Mouse (Mus musculus) forebrain, embryonic 11.5 days (tissue): ENCODE measurements around the gene Gmnn. TPM values are rescaled to one million over a fixed set of nuclear protein-coding genes. Genes with fewer than 3 reads are reported as not detected.
A peak's percentile ranks its signal among the peaks of the same experiment; 100 is the strongest.
"Not testable (repeated sequence)": the region's sequence is repeated elsewhere in the genome, so short reads cannot be mapped to it uniquely, and the experiment has no call there.

ENCODE experiments used
- ATAC-seq: fragments of 200-750 bp; cut with Nextera tagmentation; replicated peaks from 2 replicates; pipeline ENCODE4 v1.8.0; 2017; ENCODE audit warnings: moderate TSS enrichment; ENCODE audit not compliant: low FRiP score
- DNase-seq: peaks from one replicate; pipeline ENCODE4 v3.0.0-alpha.2; 2017; ENCODE audit warnings: low spot score
- H3K27ac ChIP-seq: fragments of 300-500 bp; sonication (generic); 2 replicates; pipeline ENCODE4 v1.5.1; 2014; ENCODE audit warnings: low read depth, low read length
- H3K27me3 ChIP-seq: fragments of 300-500 bp; sonication (generic); 2 replicates; pipeline ENCODE4 v1.6.1; 2014; ENCODE audit warnings: mild to moderate bottlenecking, low read length, mixed read lengths; ENCODE audit not compliant: control insufficient read depth, insufficient read depth
- H3K36me3 ChIP-seq: fragments of 300-500 bp; sonication (generic); 2 replicates; pipeline ENCODE4 v1.6.1; 2014; ENCODE audit warnings: mild to moderate bottlenecking, low read length, moderate library complexity, mixed read lengths; ENCODE audit not compliant: control insufficient read depth, insufficient read depth
- H3K4me1 ChIP-seq: fragments of 300-500 bp; sonication (generic); replicated peaks from 2 replicates; pipeline ENCODE4 v1.6.1; 2014; ENCODE audit warnings: low read length, mixed read lengths; ENCODE audit not compliant: control insufficient read depth, insufficient read depth
- H3K4me2 ChIP-seq: fragments of 300-500 bp; sonication (generic); 2 replicates; pipeline ENCODE4 v1.6.1; 2014; ENCODE audit warnings: low read depth, mild to moderate bottlenecking, low read length, moderate library complexity, mixed read lengths; ENCODE audit not compliant: severe bottlenecking
- H3K4me3 ChIP-seq: fragments of 300-500 bp; sonication (generic); 2 replicates; pipeline ENCODE4 v1.5.1; 2014; ENCODE audit warnings: low read depth, low read length
- H3K9ac ChIP-seq: fragments of 300-500 bp; sonication (generic); 2 replicates; pipeline ENCODE4 v1.6.1; 2014; ENCODE audit warnings: low read length
- H3K9me3 ChIP-seq: fragments of 300-500 bp; sonication (generic); 2 replicates; pipeline ENCODE4 v1.6.1; 2016; ENCODE audit warnings: low read length, mixed read lengths; ENCODE audit not compliant: control insufficient read depth
- WGBS: fragments of 180-500 bp; shearing (Covaris S2); extraction: QIAGEN DNeasy Blood & Tissue Kit; methylation state at CpG from one replicate; pipeline ENCODE4 v1.1.7; 2014; 5-methylcytosine and 5-hydroxymethylcytosine counted together
- polyA plus RNA-seq: library from polyadenylated mRNA; unstranded; fragments of >200 nt; fragmentation: Nextera tagmentation; extraction: Ambion mirVana; gene quantifications from 2 replicates; pipeline ENCODE4 v1.2.1, GENCODE M21; 2014

Gene Gmnn
- polyA plus RNA-seq, 1 experiment from 2014 or later = 165 TPM

GRCm38 (mm10) chr13:24776146-24776844, 14.6 kb upstream of the Gmnn start:
- H3K4me3 ChIP-seq = no peak overlapping the region
- WGBS = 56% methylated on average over 7 of the region's 7 CpGs
- H3K4me1 ChIP-seq = no peaks in the 10 kb centered on the region
- H3K9ac ChIP-seq = no peak overlapping the region
- H3K27ac ChIP-seq = no peak overlapping the region
- no peak overlapping the region for H3K4me2 ChIP-seq
- peak; percentile 66 for DNase-seq
- H3K27me3 ChIP-seq = no peaks in the 10 kb centered on the region
- no peak for ATAC-seq
- no peaks in the 10 kb centered on the region for H3K9me3 ChIP-seq
- H3K36me3 ChIP-seq = no peaks in the 10 kb centered on the region

GRCm38 (mm10) chr13:24771482-24771881, 9.8 kb upstream of the Gmnn start:
- 96% methylated on average over 10 of the region's 10 CpGs for WGBS
- not testable (repeated sequence) for H3K36me3 ChIP-seq, H3K4me3 ChIP-seq

GRCm38 (mm10) chr13:24767809-24768208, 6.1 kb upstream of the Gmnn start:
- not testable (repeated sequence) for H3K4me2 ChIP-seq, DNase-seq, H3K27ac ChIP-seq, H3K4me3 ChIP-seq, H3K4me1 ChIP-seq, H3K9ac ChIP-seq, ATAC-seq, H3K36me3 ChIP-seq, H3K9me3 ChIP-seq, H3K27me3 ChIP-seq
- 74% methylated on average over 4 of the region's 4 CpGs for WGBS

More at GRCm38 (mm10) chr13:24771482-24771881, 9.8 kb upstream of the Gmnn start:
- H3K27me3 ChIP-seq, H3K9ac ChIP-seq, ATAC-seq, H3K4me2 ChIP-seq, H3K27ac ChIP-seq, DNase-seq, H3K9me3 ChIP-seq, H3K4me1 ChIP-seq: not testable (repeated sequence)

GRCm38 (mm10) chr13:24762254-24762653, 531 bp upstream of the Gmnn start:
- Histone ChIP-seq H3K4me1 (peaks cover 4% of the 10 kb centered on the region; the same call in 1 of the 2 replicates), H3K9me3 (no peaks in the 10 kb centered on the region), H3K27me3 (no peaks in the 10 kb centered on the region), H3K27ac (no peak overlapping the region), H3K4me2 (peak overlapping the region; percentile 77), H3K4me3 (peak overlapping the region; percentile 86), H3K9ac (peak overlapping the region; percentile 95), H3K36me3 (no peaks in the 10 kb centered on the region)
- no peak for DNase-seq
- ATAC-seq = no peak
- WGBS = 53% methylated on average over 4 of the region's 4 CpGs

GRCm38 (mm10) chr13:24761083-24761402, 680 bp downstream of the Gmnn start:
- Histone ChIP-seq H3K4me1 (peaks cover 4% of the 10 kb centered on the region; the same call in 1 of the 2 replicates), H3K27ac (no peak overlapping the region; the same call in 1 of the 2 replicates), H3K9ac (peak overlapping the region; percentile 95), H3K27me3 (no peaks in the 10 kb centered on the region), H3K4me3 (peak overlapping the region; percentile 86), H3K9me3 (no peaks in the 10 kb centered on the region), H3K36me3 (no peaks in the 10 kb centered on the region; the same call in 1 of the 2 replicates), H3K4me2 (peak overlapping the region; percentile 77)
- WGBS = 9% methylated on average over 10 of the region's 10 CpGs
- ATAC-seq (no peak), DNase-seq (no peak)

GRCm38 (mm10) chr13:24760351-24760870, 1.3 kb downstream of the Gmnn start:
- DNase-seq (peak; percentile 46), ATAC-seq (no peak)
- Histone ChIP-seq H3K4me2 (peak overlapping the region; percentile 77), H3K4me1 (peaks cover 4% of the 10 kb centered on the region; the same call in 1 of the 2 replicates), H3K4me3 (peak overlapping the region; percentile 86), H3K9me3 (no peaks in the 10 kb centered on the region), H3K27me3 (no peaks in the 10 kb centered on the region), H3K9ac (peak overlapping the region; percentile 95; the same call in 1 of the 2 replicates), H3K27ac (no peak overlapping the region), H3K36me3 (peaks cover 4% of the 10 kb centered on the region; the same call in 1 of the 2 replicates)
- 71% methylated on average over 5 of the region's 5 CpGs for whole genome bisulfite sequencing

GRCm38 (mm10) chr13:24759451-24759850, 2.3 kb downstream of the Gmnn start:
- peaks cover 4% of the 10 kb centered on the region; the same call in 1 of the 2 replicates for H3K36me3 ChIP-seq
- no peaks in the 10 kb centered on the region for H3K27me3 ChIP-seq
- peaks cover 4% of the 10 kb centered on the region; the same call in 1 of the 2 replicates for H3K4me1 ChIP-seq
- no peaks in the 10 kb centered on the region for H3K9me3 ChIP-seq
- no peak for ATAC-seq
- 96% methylated on average over 10 of the region's 10 CpGs for WGBS
- no peak overlapping the region for H3K9ac ChIP-seq
- no peak overlapping the region for H3K4me2 ChIP-seq
- peak; percentile 2 for DNase-seq
- no peak overlapping the region for H3K27ac ChIP-seq
- H3K4me3 ChIP-seq = no peak overlapping the region

GRCm38 (mm10) chr13:24757820-24758564, 3.7 kb downstream of the Gmnn start:
- Histone ChIP-seq H3K9ac (no peak overlapping the region), H3K27ac (no peak overlapping the region), H3K9me3 (no peaks in the 10 kb centered on the region), H3K4me2 (no peak overlapping the region), H3K27me3 (no peaks in the 10 kb centered on the region), H3K36me3 (peaks cover 6% of the 10 kb centered on the region; the same call in 1 of the 2 replicates), H3K4me3 (no peak overlapping the region), H3K4me1 (peaks cover 4% of the 10 kb centered on the region; the same call in 1 of the 2 replicates)
- DNase-seq (peak; percentile 5), ATAC-seq (no peak)
- WGBS = 93% methylated on average over 12 of the region's 12 CpGs
